Mouse (Mus musculus) midbrain, postnatal 0 days (tissue): ENCODE measurements at regions not wholly inside any gene's neighbourhood (a gene's known extent, or its start where the extent isn't known, plus 50 kb on each side); places are given as distances from the start of the nearest gene placed in this dataset.

Experiments used
- ATAC-seq: fragments of 200-750 bp; cut with Nextera tagmentation; 2 replicates; pipeline ENCODE4 v1.8.0; 2017; ENCODE audit warnings: moderate number of reproducible peaks, mild to moderate bottlenecking, moderate TSS enrichment, moderate library complexity; ENCODE audit not compliant: low FRiP score
- DNase-seq: peaks from one replicate; pipeline ENCODE4 v3.0.0-alpha.2; 2015; ENCODE audit warnings: low spot score
- H3K27ac ChIP-seq: fragments of 300-500 bp; sonication (generic); 2 replicates; pipeline ENCODE4 v1.5.1; 2014; ENCODE audit warnings: low read depth, mild to moderate bottlenecking, low read length, mixed read lengths
- H3K27me3 ChIP-seq: fragments of 300-500 bp; sonication (generic); 2 replicates; pipeline ENCODE4 v1.6.1; 2014; ENCODE audit warnings: low read length, control low read depth, mixed read lengths; ENCODE audit not compliant: insufficient read depth
- H3K36me3 ChIP-seq: fragments of 300-500 bp; sonication (generic); 2 replicates; pipeline ENCODE4 v1.6.1; 2014; ENCODE audit warnings: low read length, control low read depth, mixed read lengths; ENCODE audit not compliant: insufficient read depth
- H3K4me1 ChIP-seq: fragments of 300-500 bp; sonication (generic); 2 replicates; pipeline ENCODE4 v1.6.1; 2014; ENCODE audit warnings: mild to moderate bottlenecking, control low read depth, antibody characterized with exemption, low read length, mixed read lengths; ENCODE audit not compliant: insufficient read depth
- H3K4me2 ChIP-seq: fragments of 300-500 bp; sonication (generic); 2 replicates; pipeline ENCODE4 v1.6.1; 2014; ENCODE audit warnings: low read depth, mild to moderate bottlenecking, low read length, mixed read lengths; ENCODE audit not compliant: poor library complexity, severe bottlenecking
- H3K4me3 ChIP-seq: fragments of 300-500 bp; sonication (generic); 2 replicates; pipeline ENCODE4 v1.5.1; 2014; ENCODE audit warnings: low read depth, mild to moderate bottlenecking, low read length, moderate library complexity
- H3K9ac ChIP-seq: fragments of 300-500 bp; sonication (generic); replicated peaks from 2 replicates; pipeline ENCODE4 v1.6.1; 2014; ENCODE audit warnings: mild to moderate bottlenecking, low read length, moderate library complexity, mixed read lengths; ENCODE audit not compliant: poor library complexity, severe bottlenecking
- H3K9me3 ChIP-seq: fragments of 300-500 bp; sonication (generic); 2 replicates; pipeline ENCODE4 v1.6.1; 2016; ENCODE audit warnings: low read length, control low read depth
- CTCF ChIP-seq: IDR thresholded peaks from 2 replicates; pipeline ENCODE4 v1.5.1; 2016; ENCODE audit warnings: antibody characterized with exemption, mild to moderate bottlenecking
- WGBS: fragments of 180-500 bp; shearing (Covaris S2); extraction: QIAGEN DNeasy Blood & Tissue Kit; methylation state at CpG from one replicate; pipeline ENCODE4 v1.1.7; 2014; 5-methylcytosine and 5-hydroxymethylcytosine counted together

GRCm38 (mm10) chr10:68633180-68633579, 90.3 kb upstream of the Tmem26 start:
- Histone ChIP-seq H3K4me3 (no peak overlapping the region), H3K9ac (no peak overlapping the region), H3K36me3 (no peaks in the 10 kb centered on the region), H3K4me1 (no peaks in the 10 kb centered on the region), H3K4me2 (no peak overlapping the region), H3K27me3 (no peaks in the 10 kb centered on the region), H3K27ac (no peak overlapping the region), H3K9me3 (no peaks in the 10 kb centered on the region)
- no peak for TF ChIP-seq CTCF
- DNase-seq (no peak), ATAC-seq (no peak)
- 94% methylated on average over 5 of the region's 5 CpGs for WGBS

- Histone ChIP-seq H3K4me3 (no peak overlapping the region), H3K27me3 (no peaks in the 10 kb centered on the region), H3K36me3 (no peaks in the 10 kb centered on the region), H3K9ac (no peak overlapping the region), H3K27ac (no peak overlapping the region), H3K4me1 (no peaks in the 10 kb centered on the region), H3K4me2 (no peak overlapping the region), H3K9me3 (no peaks in the 10 kb centered on the region)
- WGBS = 80% methylated on average over 5 of the region's 5 CpGs
- no peak for TF ChIP-seq CTCF
- DNase-seq (no peak), ATAC-seq (no peak)
Measured at GRCm38 (mm10) chr10:68652700-68653099, 70.7 kb upstream of the Tmem26 start.

- Histone ChIP-seq H3K9me3 (no peaks in the 10 kb centered on the region), H3K4me1 (no peaks in the 10 kb centered on the region), H3K36me3 (no peaks in the 10 kb centered on the region), H3K4me3 (no peak overlapping the region), H3K27ac (no peak overlapping the region), H3K27me3 (no peaks in the 10 kb centered on the region), H3K9ac (no peak overlapping the region), H3K4me2 (no peak overlapping the region)
- no peak for ATAC-seq
- TF ChIP-seq CTCF = no peak
- 76% methylated on average over 2 of the region's 2 CpGs for WGBS
- no peak for DNase-seq
Measured at GRCm38 (mm10) chr10:68655491-68655890, 68.0 kb upstream of the Tmem26 start.

GRCm38 (mm10) chr10:68666094-68666493, 57.4 kb upstream of the Tmem26 start:
- DNase-seq (no peak), ATAC-seq (no peak)
- Histone ChIP-seq H3K4me1 (0 out of 2 replicates have a peak, but pooled peaks cover 4% of the 10 kb centered on the region), H3K9me3 (no peaks in the 10 kb centered on the region), H3K4me2 (no peak overlapping the region), H3K9ac (no peak overlapping the region), H3K36me3 (no peaks in the 10 kb centered on the region), H3K27ac (no peak overlapping the region), H3K27me3 (no peaks in the 10 kb centered on the region), H3K4me3 (no peak overlapping the region)
- WGBS = 90% methylated on average over 3 of the region's 3 CpGs
- no peak for TF ChIP-seq CTCF

GRCm38 (mm10) chr10:68669330-68669729, 54.1 kb upstream of the Tmem26 start:
- no peak overlapping the region for H3K4me3 ChIP-seq
- H3K4me1 ChIP-seq = 0 out of 2 replicates have a peak, but pooled peaks cover 9% of the 10 kb centered on the region
- no peak overlapping the region for H3K9ac ChIP-seq
- no peak overlapping the region for H3K27ac ChIP-seq
- WGBS = 72% methylated on average over 6 of the region's 6 CpGs
- H3K27me3 ChIP-seq = no peaks in the 10 kb centered on the region
- TF ChIP-seq CTCF = no peak
- DNase-seq = no peak
- H3K4me2 ChIP-seq = no peak overlapping the region
- no peaks in the 10 kb centered on the region for H3K9me3 ChIP-seq
- no peaks in the 10 kb centered on the region for H3K36me3 ChIP-seq
- ATAC-seq = no peak

GRCm38 (mm10) chr10:68669992-68670391, 53.5 kb upstream of the Tmem26 start:
- no peak for DNase-seq
- TF ChIP-seq CTCF = no peak
- H3K9me3 ChIP-seq = no peaks in the 10 kb centered on the region
- no peak for ATAC-seq
- no peaks in the 10 kb centered on the region for H3K36me3 ChIP-seq
- H3K4me3 ChIP-seq = no peak overlapping the region
- WGBS = 44% methylated on average over 3 of the region's 3 CpGs
- H3K9ac ChIP-seq = no peak overlapping the region
- 0 out of 2 replicates have a peak overlapping the region, but pooled peaks have one; percentile 4 for H3K4me2 ChIP-seq
- H3K27me3 ChIP-seq = no peaks in the 10 kb centered on the region
- 0 out of 2 replicates have a peak, but pooled peaks cover 9% of the 10 kb centered on the region for H3K4me1 ChIP-seq
- H3K27ac ChIP-seq = no peak overlapping the region
